Mouse (Mus musculus) urinary bladder, adult 18-20 months (tissue): ENCODE measurements at regions not wholly inside any gene's neighbourhood (a gene's known extent, or its start where the extent isn't known, plus 50 kb on each side); places are given as distances from the start of the nearest gene placed in this dataset.

Experiments used
- DNase-seq, 2 experiments: peaks; one replicate each; pipeline ENCODE4 v3.0.0; 2022; ENCODE audit warnings: low spot score in 2 of 2, mixed read lengths in 2 of 2

- no peak for DNase-seq
These were observed 59.8 kb downstream of the Sox3 start for GRCm38 (mm10) chrX:60833456-60833855.

- no peak for DNase-seq
These were observed 61.8 kb downstream of the Sox3 start for GRCm38 (mm10) chrX:60831330-60832027.

DNA sequence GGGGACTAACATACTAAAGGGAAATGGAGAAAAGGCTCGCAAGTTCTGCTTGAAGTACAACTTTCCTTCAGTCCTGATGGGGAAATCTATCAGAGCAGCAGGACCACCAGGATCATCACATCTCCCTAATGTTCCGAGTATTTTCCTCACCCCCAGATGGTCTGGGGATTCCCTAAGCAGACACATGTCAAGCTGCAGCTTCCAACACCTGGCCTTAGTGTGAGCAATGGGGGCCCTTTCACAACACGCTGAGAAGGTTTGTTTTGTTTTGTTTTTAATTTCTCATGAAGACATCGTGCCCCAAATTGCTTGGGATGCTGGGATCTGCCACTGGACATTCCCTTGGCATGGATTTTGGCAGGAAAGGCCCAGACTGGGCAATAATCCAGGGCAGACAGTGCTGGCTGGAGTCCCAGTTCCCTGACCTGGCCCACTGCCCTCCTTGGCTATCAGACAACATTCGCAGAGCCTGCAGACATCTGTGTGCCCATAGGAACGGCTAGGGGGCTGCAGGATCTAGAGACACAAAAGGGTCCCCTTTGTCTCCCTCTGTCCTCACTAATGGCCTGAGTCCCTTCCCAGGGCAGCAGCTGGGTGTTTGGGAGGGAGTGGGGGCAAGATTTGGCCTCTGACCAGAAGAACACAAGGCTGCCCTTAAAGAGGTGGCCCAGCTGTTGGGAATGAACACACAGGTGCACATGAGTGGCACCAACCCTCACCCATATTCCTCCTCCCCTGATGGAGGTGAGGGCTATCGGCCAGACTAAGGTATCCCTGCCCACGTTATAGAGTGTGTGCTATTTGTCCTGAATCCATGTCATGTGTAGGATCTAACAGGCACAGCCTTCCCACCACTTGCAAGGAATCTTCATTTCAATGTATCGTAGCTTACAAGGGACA is 67.8 kb downstream of the Sox3 start:
- peak in 1 of 2 experiments; percentile 0 for DNase-seq

- no peak for DNase-seq
These were observed 94.7 kb downstream of the Sox3 start for GRCm38 (mm10) chrX:60798567-60798966.

DNA sequence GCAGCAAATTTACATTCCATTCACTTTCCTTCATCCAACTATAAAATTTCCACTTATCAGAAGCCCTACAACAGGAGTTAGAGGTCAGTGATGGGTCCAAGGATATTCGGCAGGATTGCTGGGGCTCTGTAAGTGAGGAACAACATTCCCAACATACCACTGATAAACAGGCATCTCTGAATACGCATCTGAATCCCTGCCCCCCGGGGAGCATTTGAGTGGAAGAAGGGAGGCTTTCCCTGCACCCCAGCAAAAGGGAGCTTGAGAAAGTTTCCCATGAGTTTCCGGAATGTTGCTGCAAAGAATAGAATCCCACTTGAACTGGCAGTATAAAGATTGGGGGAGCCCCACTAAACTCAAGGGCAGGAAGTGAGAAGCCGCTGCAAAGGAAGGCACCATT is 112.5 kb downstream of the Sox3 start:
- DNase-seq = no peak

DNA sequence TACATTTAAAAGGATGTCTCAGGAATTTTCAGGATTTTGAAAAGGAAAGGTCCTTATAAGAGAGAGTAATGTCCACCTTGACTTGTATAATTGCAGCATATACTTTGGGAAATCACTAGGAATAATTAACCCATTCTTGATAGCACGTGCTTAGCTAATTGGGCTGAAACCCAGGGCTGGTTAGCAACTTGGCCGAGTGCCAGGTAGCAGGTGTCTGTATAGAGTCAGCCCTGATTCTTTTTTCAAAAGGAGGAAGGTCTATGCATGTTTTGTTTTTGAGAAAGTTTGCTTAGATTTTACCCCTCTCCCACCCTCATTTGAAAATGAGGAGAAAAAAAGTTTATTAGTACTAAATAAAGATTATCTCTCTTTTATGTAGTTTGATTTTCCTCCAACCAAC is 113.1 kb downstream of the Sox3 start:
- no peak for DNase-seq

- no peak for DNase-seq
These were observed 119.6 kb downstream of the Sox3 start for GRCm38 (mm10) chrX:60773645-60774044.

GRCm38 (mm10) chrX:60772439-60772838 is 120.8 kb downstream of the Sox3 start:
- DNase-seq = no peak

DNA sequence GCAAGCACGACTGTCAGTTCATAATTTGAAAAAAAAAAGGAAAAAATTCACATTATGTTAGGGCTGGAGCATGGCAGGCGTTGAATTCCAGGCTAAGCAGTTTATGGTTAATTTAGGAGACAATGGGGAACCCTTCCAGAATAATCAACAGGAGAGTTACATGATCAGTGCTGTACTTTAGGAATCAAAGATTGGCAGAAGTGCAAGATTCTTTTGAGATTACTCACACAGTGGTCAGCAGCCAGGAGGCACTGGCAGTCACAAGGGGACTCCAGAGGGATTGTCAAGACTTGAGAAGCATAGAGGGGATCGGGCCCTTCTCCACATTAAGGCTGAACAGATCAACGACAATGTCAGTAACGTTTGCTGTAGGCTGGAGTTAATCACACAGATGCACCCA is 142.8 kb downstream of the Sox3 start:
- DNase-seq = no peak

DNA sequence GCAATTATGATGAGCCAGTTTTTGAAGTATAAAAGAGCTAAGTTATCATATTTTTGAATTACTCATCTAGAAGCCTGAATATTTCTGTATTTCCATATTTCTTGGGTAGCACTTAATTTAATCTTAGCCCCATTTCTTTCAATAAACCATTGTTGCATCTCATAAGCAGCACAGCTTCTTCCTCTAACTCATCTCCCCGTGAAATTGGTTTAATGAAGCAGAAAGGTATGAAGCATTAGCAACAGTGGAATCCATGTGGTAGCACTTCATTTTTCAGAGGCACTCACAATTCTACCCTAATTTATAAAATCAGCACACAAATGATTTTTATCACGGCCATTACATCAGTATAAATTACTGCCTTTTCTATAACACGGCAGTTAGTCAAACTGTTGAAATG is 149.3 kb downstream of the Sox3 start:
- DNase-seq = no peak

DNA sequence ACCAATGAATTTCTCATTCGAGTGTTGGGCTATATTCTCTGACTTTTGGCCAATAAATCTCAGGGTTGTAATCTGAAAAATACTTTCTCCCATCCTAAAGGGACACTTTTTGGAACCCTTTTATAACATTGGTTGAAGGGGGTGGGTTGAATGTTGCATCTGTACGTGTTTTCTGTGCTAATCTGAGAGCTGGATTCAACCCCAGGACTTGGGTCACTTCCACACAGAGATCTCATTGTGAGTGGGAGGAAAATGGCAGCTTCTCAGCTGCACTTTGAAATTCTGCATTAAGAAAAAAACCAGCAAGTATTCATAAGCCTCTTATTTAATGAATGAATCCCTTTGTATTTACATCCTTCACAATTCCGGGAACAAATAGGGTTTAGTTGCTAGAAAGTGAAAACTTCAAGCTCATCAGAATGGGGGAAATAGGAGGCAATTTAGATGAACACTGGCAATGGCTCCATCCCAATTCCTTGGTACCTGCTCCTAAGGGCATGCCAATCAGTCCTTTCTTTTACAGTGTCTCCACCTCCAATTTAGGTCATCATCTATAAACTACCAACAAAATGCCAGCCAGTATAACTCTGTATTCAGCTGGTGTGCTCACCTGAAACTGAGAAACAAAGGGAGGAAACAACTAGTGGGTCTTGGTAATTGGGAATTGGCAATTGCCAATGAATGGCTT is 150.1 kb downstream of the Sox3 start:
- DNase-seq = no peak

DNA sequence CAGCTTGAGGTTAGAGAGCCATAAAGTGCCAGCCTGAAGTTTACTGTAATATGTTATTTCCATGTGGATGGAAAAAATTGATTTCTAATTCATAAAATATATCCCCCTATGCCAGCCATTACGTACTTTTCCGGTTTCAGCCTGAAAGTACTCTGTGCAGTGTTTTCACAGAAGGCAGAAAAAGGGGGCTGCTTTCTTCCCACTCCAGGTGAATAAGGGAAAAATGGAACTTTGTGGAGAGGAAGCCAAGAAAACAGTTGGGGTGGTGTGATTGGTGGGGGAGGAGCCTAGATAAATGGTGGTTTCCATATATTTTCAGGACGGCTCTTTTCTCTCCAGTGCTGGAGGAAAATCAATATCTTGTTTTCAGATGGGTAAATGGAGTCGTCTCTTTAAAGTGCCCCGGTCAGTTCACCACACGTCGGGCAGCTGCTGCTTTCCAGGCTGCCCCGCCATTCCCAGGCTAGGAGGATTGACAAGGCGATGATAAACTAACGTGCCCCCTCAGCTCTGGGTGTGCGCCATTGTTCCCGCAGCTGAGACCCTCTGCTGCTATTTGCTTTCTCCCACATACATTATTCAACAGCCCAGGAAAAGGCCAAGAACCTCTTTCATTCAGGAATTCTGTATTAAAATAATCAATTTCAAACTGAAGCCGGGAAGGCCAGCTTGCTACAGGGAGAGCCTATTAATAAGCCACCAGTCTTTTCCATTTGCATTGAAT is 127.1 kb upstream of the Atp11c start:
- DNase-seq = no peak

- no peak for DNase-seq
These were observed 126.3 kb upstream of the Atp11c start for GRCm38 (mm10) chrX:60718794-60719193.

DNA sequence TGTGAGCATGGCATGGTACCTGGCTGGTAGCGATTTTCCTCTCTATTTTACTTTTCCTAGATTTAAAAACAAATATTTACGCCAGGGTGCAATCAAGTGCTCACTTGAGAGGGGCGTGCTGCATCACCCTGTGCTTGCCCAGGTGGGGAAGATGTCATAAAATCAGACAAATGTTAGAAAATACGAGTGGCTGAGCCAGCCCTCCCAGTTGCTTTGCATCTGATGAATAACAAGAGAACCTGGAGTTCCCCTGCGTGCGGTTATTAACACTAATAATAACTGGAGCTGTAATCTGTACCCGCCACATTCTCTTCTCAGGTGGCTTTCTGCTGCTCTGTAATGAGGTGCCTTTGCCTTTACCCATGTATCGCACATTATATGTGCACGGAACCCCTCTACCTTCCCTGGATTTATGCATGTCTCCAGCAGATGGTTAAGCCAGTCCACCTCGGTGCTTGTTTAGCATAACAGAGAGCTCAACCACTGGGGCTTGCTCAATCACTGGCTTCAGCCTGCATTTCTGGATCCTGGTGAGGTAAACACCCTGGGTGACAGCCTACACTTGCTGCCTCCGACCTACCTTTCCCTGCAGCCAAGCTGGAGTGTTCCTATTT is 125.8 kb upstream of the Atp11c start:
- no peak for DNase-seq

DNA sequence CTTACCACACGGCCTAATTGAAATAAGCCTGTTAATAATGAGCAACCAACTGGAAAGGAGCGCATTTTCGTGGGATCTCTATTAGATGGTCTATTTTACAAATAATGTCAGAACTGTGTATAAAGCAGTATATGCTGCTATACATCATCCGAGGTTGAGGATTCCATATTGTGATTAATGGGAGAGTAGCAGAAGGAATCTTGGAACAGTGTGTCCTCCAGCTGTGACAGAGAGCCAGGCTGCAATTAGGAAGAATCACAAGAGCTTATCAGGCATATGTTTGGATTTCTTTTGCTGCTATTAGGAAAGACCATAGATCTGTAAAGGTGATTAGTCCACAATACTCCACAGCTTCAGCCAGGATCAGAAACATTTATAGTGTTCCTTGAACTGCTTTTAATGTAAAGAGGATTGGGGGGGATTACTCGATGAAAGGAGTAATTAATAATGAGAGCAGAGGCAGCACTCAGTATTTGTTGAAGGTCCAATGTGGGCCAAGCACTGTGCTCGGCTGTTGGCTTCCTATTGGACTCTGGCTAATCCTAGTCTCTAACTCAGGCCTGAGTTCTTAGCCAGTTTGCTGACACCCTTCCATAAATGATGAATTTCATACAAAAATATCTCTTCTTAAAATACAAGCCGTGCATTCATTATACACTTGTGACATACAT is 88.7 kb upstream of the Atp11c start:
- DNase-seq = no peak

GRCm38 (mm10) chrX:60644726-60645318 is 52.3 kb upstream of the Atp11c start:
- no peak for DNase-seq
